ENCODE assay signal across 19 mouse cellular contexts in genomic region chr14:21554046-21554445, GRCm38 (mm10).
DNase-seq lines count a peak whose midpoint lies in the region; ATAC-seq and TF ChIP-seq lines count a peak whose summit lies in the region.
"Had no signal": no experiment of that assay in that cellular context is flagged by ENCODE, and none has a peak within 500 bp of the region (broad histone marks: within the 10 kb centered on the region; RNA-seq: fewer than 3 reads in every experiment).

No protein-coding gene starts in this region.

- H3K9me3 ChIP-seq in hindbrain, embryonic 10.5 days = no peaks in the 10 kb centered on the region
- no peaks in the 10 kb centered on the region for H3K9me3 ChIP-seq in hindbrain, postnatal 0 days (ENCODE audit: low read length)
- H3K9me3 ChIP-seq in stomach, embryonic 15.5 days = no peaks in the 10 kb centered on the region
- H3K9me3 ChIP-seq: limb, embryonic 13.5 days; liver, embryonic 15.5 days; megakaryocyte, embryonic 14.5 days; midbrain, embryonic 15.5 days had no signal

- H3K27ac ChIP-seq in hindbrain, embryonic 10.5 days = peak overlapping the region; percentile 54
- H3K27ac ChIP-seq in hindbrain, postnatal 0 days = no peak overlapping the region
- H3K27ac ChIP-seq in stomach, embryonic 15.5 days = peak overlapping the region; percentile 40
- H3K27ac ChIP-seq: kidney, postnatal 0 days; limb, embryonic 13.5 days; liver, embryonic 15.5 days; midbrain, embryonic 15.5 days had no signal

- no peak for TF ChIP-seq CTCF in hindbrain, postnatal 0 days (IDR thresholded peaks at IDR 0.05; ENCODE audit: low read depth)

- no peak for DNase-seq in hindbrain, embryonic 10.5 days (ENCODE audit: low spot score)
- no peak for DNase-seq in hindbrain, postnatal 0 days (ENCODE audit: low spot score)
- peak; percentile 69 for DNase-seq in brain, adult 2 months (ENCODE audit: low read depth, low spot score)
- peak; percentile 62 for DNase-seq in cerebellum, adult 9-10 months
- DNase-seq in gastrocnemius, postnatal 4 days (ENCODE audit: low spot score in 2 of 2) = no peak
- DNase-seq in ovary, adult 18-20 months (ENCODE audit: low spot score) = no peak
- DNase-seq: gastrocnemius, postnatal 10 days; heart, postnatal 10 days; kidney, adult 11 months; right cerebral cortex, adult 18-20 months; thymus, postnatal 25 days had no signal

- H3K4me3 ChIP-seq in hindbrain, embryonic 10.5 days = no peak overlapping the region
- H3K4me3 ChIP-seq in hindbrain, postnatal 0 days (ENCODE audit: low read length) = no peak overlapping the region
- H3K4me3 ChIP-seq in stomach, embryonic 15.5 days (replicated peaks) = no peak overlapping the region
- H3K4me3 ChIP-seq: limb, embryonic 13.5 days; liver, embryonic 15.5 days; megakaryocyte, embryonic 14.5 days; midbrain, embryonic 15.5 days had no signal

- peaks cover 23% of the 10 kb centered on the region for H3K4me1 ChIP-seq in hindbrain, embryonic 10.5 days (replicated peaks)
- no peaks in the 10 kb centered on the region; the same call in 1 of the 2 replicates for H3K4me1 ChIP-seq in hindbrain, postnatal 0 days (ENCODE audit: insufficient read depth, low read length)
- peaks cover 13% of the 10 kb centered on the region for H3K4me1 ChIP-seq in stomach, embryonic 15.5 days

- ATAC-seq in hindbrain, postnatal 0 days = no peak
- no peak for ATAC-seq in stomach, embryonic 15.5 days (ENCODE audit: insufficient read depth, low FRiP score, low read depth)
- ATAC-seq: hindbrain, embryonic 16.5 days; lung, postnatal 0 days; midbrain, embryonic 15.5 days had no signal

- no peaks in the 10 kb centered on the region for H3K27me3 ChIP-seq in hindbrain, embryonic 10.5 days (ENCODE audit: insufficient read depth, poor library complexity, severe bottlenecking)
- H3K27me3 ChIP-seq in hindbrain, postnatal 0 days (ENCODE audit: insufficient read depth, low read length) = no peaks in the 10 kb centered on the region
- no peaks in the 10 kb centered on the region for H3K27me3 ChIP-seq in stomach, embryonic 15.5 days (replicated peaks)
- H3K27me3 ChIP-seq: limb, embryonic 13.5 days; liver, embryonic 15.5 days; megakaryocyte, embryonic 14.5 days; midbrain, embryonic 15.5 days had no signal

- no peaks in the 10 kb centered on the region for H3K36me3 ChIP-seq in hindbrain, embryonic 10.5 days
- H3K36me3 ChIP-seq in hindbrain, postnatal 0 days (ENCODE audit: insufficient read depth, low read length) = no peaks in the 10 kb centered on the region
- no peaks in the 10 kb centered on the region for H3K36me3 ChIP-seq in stomach, embryonic 15.5 days
- H3K36me3 ChIP-seq: limb, embryonic 13.5 days; liver, embryonic 15.5 days; midbrain, embryonic 15.5 days had no signal

- 90% methylated on average over 8 of the region's 8 CpGs for WGBS in hindbrain, embryonic 10.5 days
- 59% methylated on average over 8 of the region's 8 CpGs for WGBS in hindbrain, postnatal 0 days
- 77% methylated on average over 8 of the region's 8 CpGs for WGBS in stomach, embryonic 15.5 days

- H3K4me2 ChIP-seq in hindbrain, postnatal 0 days (ENCODE audit: low read depth, low read length) = no peak overlapping the region
- H3K4me2 ChIP-seq in stomach, embryonic 15.5 days = no peak overlapping the region
- H3K4me2 ChIP-seq: limb, embryonic 13.5 days; liver, embryonic 15.5 days; midbrain, embryonic 15.5 days had no signal

- H3K9ac ChIP-seq in hindbrain, postnatal 0 days (replicated peaks; ENCODE audit: low read length) = no peak overlapping the region
- no peak overlapping the region for H3K9ac ChIP-seq in stomach, embryonic 15.5 days
- H3K9ac ChIP-seq: limb, embryonic 13.5 days; liver, embryonic 15.5 days; midbrain, embryonic 15.5 days had no signal

Comparison
In these comparisons a context has a peak if more than half of its experiments do, and no peak if none do; other contexts are left out.
1. DNase-seq: peak in brain, adult 2 months (single experiment) and cerebellum, adult 9-10 months (single experiment); none in hindbrain, embryonic 10.5 days (single experiment), hindbrain, postnatal 0 days (single experiment), gastrocnemius, postnatal 4 days (0 of 2) and ovary, adult 18-20 months (single experiment).